Mouse (Mus musculus): ENCODE measurements around the gene Amph. TPM values are rescaled to one million over a fixed set of nuclear protein-coding genes. Genes with fewer than 3 reads are reported as not detected.

The Amph gene
- polyA plus RNA-seq, 2 experiments from 2014 or later: 0.29 TPM; not detected in 1

- ATAC-seq: no peak
These were observed 195.8 kb downstream of the Amph start for GRCm38 (mm10) chr13:19143766-19144165.

- no peak for ATAC-seq
These were observed 199.5 kb downstream of the Amph start for GRCm38 (mm10) chr13:19147468-19147867.

- no peak for ATAC-seq
These were observed 201.6 kb downstream of the Amph start for GRCm38 (mm10) chr13:19149574-19149973.

GRCm38 (mm10) chr13:19150438-19151301 lies 202.7 kb downstream of the Amph start:
- ATAC-seq: no peak

- no peak for ATAC-seq
These were observed 204.1 kb downstream of the Amph start for GRCm38 (mm10) chr13:19152126-19152525.

- no peak for ATAC-seq
These were observed 210.5 kb downstream of the Amph start for GRCm38 (mm10) chr13:19158484-19158883.

- no peak for ATAC-seq
These were observed 212.6 kb downstream of the Amph start for GRCm38 (mm10) chr13:19160616-19161015.

GRCm38 (mm10) chr13:19161111-19161510 lies 213.1 kb downstream of the Amph start:
- ATAC-seq: no peak

GRCm38 (mm10) chr13:19162120-19162519 lies 214.1 kb downstream of the Amph start:
- ATAC-seq: peak; percentile 96

GRCm38 (mm10) chr13:19177662-19178259 lies 229.8 kb downstream of the Amph start:
- peak; percentile 58 for ATAC-seq

GRCm38 (mm10) chr13:19178351-19178750 lies 230.3 kb downstream of the Amph start:
- no peak for ATAC-seq

- peak; percentile 93 for ATAC-seq
These were observed 234.3 kb downstream of the Amph start for GRCm38 (mm10) chr13:19182259-19182658.

GRCm38 (mm10) chr13:19190052-19190451 lies 242.0 kb downstream of the Amph start:
- ATAC-seq: peak; percentile 32

GRCm38 (mm10) chr13:19194803-19195202 lies 246.8 kb downstream of the Amph start:
- ATAC-seq: no peak

GRCm38 (mm10) chr13:19195456-19195855 lies 247.5 kb downstream of the Amph start:
- ATAC-seq: no peak

Other genes starting within 250 kb of the Amph start
- gene Vps41, start 230.9 kb upstream of the Amph start, polyA plus RNA-seq (2017; shearing (Covaris generic)): 10 to 100 TPM; 67.6 to 94.8 TPM

Measured in activated CD4-positive, CD25-positive, alpha-beta regulatory T cell, adult 4 months (primary cell).